Mouse (Mus musculus): ENCODE data around the gene Dst.

DNA sequence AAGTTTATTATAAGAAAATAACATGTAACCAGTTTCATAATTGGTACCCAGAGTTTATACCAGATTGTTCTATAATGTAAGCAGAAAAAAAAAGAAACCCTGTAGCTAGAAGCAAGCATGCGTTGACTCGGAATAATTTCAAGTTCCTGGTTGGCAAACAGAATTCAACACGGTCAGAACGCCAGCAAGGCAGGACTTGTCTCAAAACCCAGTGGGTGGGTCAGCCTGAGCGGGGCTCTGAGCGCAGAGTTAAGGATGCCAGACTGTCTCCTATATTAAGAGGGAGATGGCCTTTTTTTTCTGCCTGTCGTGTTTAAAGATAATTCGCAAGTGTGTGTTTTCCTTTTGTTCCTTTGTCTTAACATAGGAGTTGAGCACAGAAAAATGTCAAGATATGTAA is 369.2 kb downstream of the Dst start:
- no peak for TF ChIP-seq CTCF (IDR thresholded peaks at IDR 0.05; ENCODE audit: low read depth)
- TF ChIP-seq EP300 (IDR thresholded peaks at IDR 0.05; ENCODE audit: low read depth) = no peak

Data from heart, postnatal 0 days (tissue).